Mouse (Mus musculus) lung, embryonic 16.5 days (tissue): Measurements from ENCODE around the gene Coq7. TPM values are rescaled to one million over a fixed set of nuclear protein-coding genes. Genes with fewer than 3 reads are reported as not detected.

Experiments
- ATAC-seq: fragments of 200-750 bp; cut with Nextera tagmentation; 2 replicates; pipeline ENCODE4 v1.8.0; 2017; ENCODE audit warnings: low read depth, mild to moderate bottlenecking, moderate library complexity
- H3K27ac ChIP-seq: fragments of 300-500 bp; sonication (generic); 2 replicates; pipeline ENCODE4 v1.5.1; 2014; ENCODE audit warnings: mild to moderate bottlenecking, control low read depth, low read length
- H3K27me3 ChIP-seq: fragments of 300-500 bp; sonication (generic); 2 replicates; pipeline ENCODE4 v1.6.1; 2014; ENCODE audit warnings: low read depth, low read length, mixed read lengths; ENCODE audit not compliant: control insufficient read depth, insufficient read depth
- H3K36me3 ChIP-seq: fragments of 300-500 bp; sonication (generic); 2 replicates; pipeline ENCODE4 v1.6.1; 2014; ENCODE audit warnings: low read length; ENCODE audit not compliant: control insufficient read depth, insufficient read depth
- H3K4me1 ChIP-seq: fragments of 300-500 bp; sonication (generic); replicated peaks from 2 replicates; pipeline ENCODE4 v1.6.1; 2014; ENCODE audit warnings: low read length, mixed read lengths; ENCODE audit not compliant: control insufficient read depth, insufficient read depth
- H3K4me2 ChIP-seq: fragments of 300-500 bp; sonication (generic); 2 replicates; pipeline ENCODE4 v1.6.1; 2014; ENCODE audit warnings: low read depth, low read length, control low read depth
- H3K4me3 ChIP-seq: fragments of 300-500 bp; sonication (generic); 2 replicates; pipeline ENCODE4 v1.5.1; 2014; ENCODE audit warnings: mild to moderate bottlenecking, low read length, control low read depth
- H3K9ac ChIP-seq: fragments of 300-500 bp; sonication (generic); 2 replicates; pipeline ENCODE4 v1.6.1; 2014; ENCODE audit warnings: low read length, control low read depth
- H3K9me3 ChIP-seq: fragments of 300-500 bp; sonication (generic); 2 replicates; pipeline ENCODE4 v1.6.1; 2016; ENCODE audit warnings: low read length; ENCODE audit not compliant: control insufficient read depth
- WGBS: fragments of 180-500 bp; shearing (Covaris S2); extraction: QIAGEN DNeasy Blood & Tissue Kit; methylation state at CpG from one replicate; pipeline ENCODE4 v1.1.7; 2014; 5-methylcytosine and 5-hydroxymethylcytosine counted together
- polyA plus RNA-seq: library from polyadenylated mRNA; unstranded; fragments of >200 nt; fragmentation: Nextera tagmentation; extraction: Ambion mirVana; gene quantifications from 2 replicates; pipeline ENCODE4 v1.2.1, GENCODE M21; 2015

Gene Coq7
- polyA plus RNA-seq, 1 experiment from 2014 or later: 117 TPM

- peak; percentile 29; the same call in 1 of the 2 replicates for ATAC-seq
- WGBS: 53% methylated on average over 4 of the region's 4 CpGs
Observed at GRCm38 (mm10) chr7:118535076-118535475, 1.9 kb upstream of the Coq7 start.

GRCm38 (mm10) chr7:118534326-118534725 lies 1.2 kb upstream of the Coq7 start:
- ATAC-seq: no peak

More at GRCm38 (mm10) chr7:118535076-118535475, 1.9 kb upstream of the Coq7 start:
- no peaks in the 10 kb centered on the region for H3K9me3 ChIP-seq
- peak overlapping the region; percentile 18 for H3K4me2 ChIP-seq
- H3K36me3 ChIP-seq: no peaks in the 10 kb centered on the region
- H3K27ac ChIP-seq: peak overlapping the region; percentile 89
- H3K4me3 ChIP-seq: 0 out of 2 replicates have a peak overlapping the region, but pooled peaks have one; percentile 8
- H3K27me3 ChIP-seq: no peaks in the 10 kb centered on the region
- no peak overlapping the region for H3K9ac ChIP-seq
- H3K4me1 ChIP-seq: peaks cover 10% of the 10 kb centered on the region; the same call in 1 of the 2 replicates

DNA sequence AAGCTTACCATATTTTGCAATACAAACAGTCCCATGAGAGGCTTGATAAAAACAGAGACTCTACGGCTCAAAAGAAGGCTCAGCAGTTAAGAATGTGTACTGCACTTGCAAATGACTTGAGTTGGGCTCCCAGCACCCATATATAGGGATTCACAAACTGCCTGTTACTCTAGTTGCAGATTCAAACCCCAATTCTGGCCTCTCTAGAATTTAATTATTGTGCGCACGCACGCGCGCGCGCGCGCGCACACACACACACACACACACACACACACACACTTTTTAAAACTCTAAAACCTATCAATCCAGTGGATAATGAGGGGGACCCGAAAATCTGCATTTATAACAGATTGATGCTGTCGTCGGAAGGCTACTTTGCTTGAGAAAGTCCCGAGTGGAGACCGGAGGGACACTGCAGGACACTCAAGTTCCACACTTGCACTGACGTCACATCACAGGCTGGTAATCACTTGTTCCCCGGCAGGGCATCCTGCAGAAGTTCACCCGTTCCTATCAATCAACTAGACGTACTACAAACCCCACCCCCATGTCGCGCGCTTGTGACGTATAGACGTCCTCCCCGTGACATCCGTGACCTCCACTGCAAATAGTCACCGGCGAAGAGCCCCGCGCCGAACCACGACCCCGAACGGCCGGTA lies 508 bp downstream of the Coq7 start:
- Histone ChIP-seq H3K4me3 (peak overlapping the region; percentile 84), H3K36me3 (no peaks in the 10 kb centered on the region), H3K27ac (peak overlapping the region; percentile 97), H3K4me1 (peaks cover 10% of the 10 kb centered on the region; the same call in 1 of the 2 replicates), H3K9me3 (no peaks in the 10 kb centered on the region), H3K27me3 (no peaks in the 10 kb centered on the region), H3K9ac (peak overlapping the region; percentile 89), H3K4me2 (peak overlapping the region; percentile 79)
- peak; percentile 94 for ATAC-seq
- WGBS: under 1% methylated on average over 36 of the region's 36 CpGs

More at GRCm38 (mm10) chr7:118534326-118534725, 1.2 kb upstream of the Coq7 start:
- Histone ChIP-seq H3K4me2 (no peak overlapping the region), H3K27me3 (no peaks in the 10 kb centered on the region), H3K36me3 (no peaks in the 10 kb centered on the region), H3K27ac (peak overlapping the region; percentile 89), H3K4me3 (no peak overlapping the region), H3K9me3 (no peaks in the 10 kb centered on the region), H3K9ac (no peak overlapping the region), H3K4me1 (peaks cover 10% of the 10 kb centered on the region; the same call in 1 of the 2 replicates)
- 64% methylated on average over 3 of the region's 3 CpGs for WGBS

DNA sequence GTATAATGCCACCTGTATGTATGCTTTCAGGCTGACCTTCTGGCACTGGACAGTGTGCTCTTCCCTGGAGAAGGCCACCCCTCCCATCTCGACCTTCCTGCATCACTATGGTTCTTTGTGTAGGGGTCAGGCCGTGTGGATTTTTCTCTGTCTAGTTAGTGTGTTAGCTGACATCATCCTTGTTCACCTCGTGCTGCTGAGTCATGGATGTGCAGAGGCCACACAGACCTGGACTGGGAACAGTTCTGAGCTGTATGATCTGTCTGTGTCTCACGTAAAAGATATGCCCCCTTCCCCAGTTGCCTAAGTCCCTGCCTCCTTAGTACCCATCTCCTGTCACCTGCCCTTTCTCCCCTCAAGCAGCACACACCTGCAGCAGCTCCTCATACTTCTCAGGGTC lies 6.2 kb downstream of the Coq7 start:
- peaks cover 7% of the 10 kb centered on the region; the same call in 1 of the 2 replicates for H3K36me3 ChIP-seq
- H3K4me1 ChIP-seq: no peaks in the 10 kb centered on the region
- H3K4me2 ChIP-seq: no peak overlapping the region
- WGBS: 82% methylated on average over 4 of the region's 4 CpGs
- ATAC-seq: no peak
- H3K9me3 ChIP-seq: no peaks in the 10 kb centered on the region
- H3K27ac ChIP-seq: no peak overlapping the region
- H3K27me3 ChIP-seq: no peaks in the 10 kb centered on the region
- H3K4me3 ChIP-seq: no peak overlapping the region
- H3K9ac ChIP-seq: no peak overlapping the region

GRCm38 (mm10) chr7:118522077-118522476 lies 11.1 kb downstream of the Coq7 start:
- peaks cover 3% of the 10 kb centered on the region; the same call in 1 of the 2 replicates for H3K36me3 ChIP-seq
- WGBS: 52% methylated on average over 5 of the region's 5 CpGs
- no peaks in the 10 kb centered on the region for H3K27me3 ChIP-seq
- no peak overlapping the region for H3K9ac ChIP-seq
- no peaks in the 10 kb centered on the region for H3K4me1 ChIP-seq
- no peaks in the 10 kb centered on the region for H3K9me3 ChIP-seq
- no peak overlapping the region for H3K4me3 ChIP-seq
- no peak for ATAC-seq
- H3K27ac ChIP-seq: no peak overlapping the region
- no peak overlapping the region for H3K4me2 ChIP-seq

DNA sequence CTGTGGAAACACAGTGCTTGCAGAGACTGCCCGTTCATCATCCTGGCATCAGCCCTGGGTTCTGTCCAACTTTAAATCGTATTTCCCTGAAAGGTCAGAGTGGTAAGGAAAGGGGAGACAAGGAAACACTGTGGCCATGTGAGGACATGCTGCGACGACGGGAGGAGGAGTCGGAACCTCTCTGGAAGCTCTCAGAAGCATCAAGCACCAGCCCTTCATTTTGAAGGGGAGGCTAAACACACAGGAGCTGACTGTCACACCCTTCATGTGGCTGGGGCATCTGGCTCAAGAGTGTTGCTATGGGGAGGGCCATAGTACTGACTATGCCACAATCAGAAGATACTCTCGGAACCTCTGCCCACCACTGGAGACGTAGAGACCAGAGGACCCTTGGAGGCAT lies 13.5 kb downstream of the Coq7 start:
- no peak overlapping the region for H3K9ac ChIP-seq
- WGBS: 64% methylated on average over 8 of the region's 8 CpGs
- no peaks in the 10 kb centered on the region for H3K36me3 ChIP-seq
- no peak for ATAC-seq
- H3K4me3 ChIP-seq: no peak overlapping the region
- H3K27ac ChIP-seq: no peak overlapping the region
- H3K4me1 ChIP-seq: no peaks in the 10 kb centered on the region
- H3K27me3 ChIP-seq: no peaks in the 10 kb centered on the region
- H3K9me3 ChIP-seq: no peaks in the 10 kb centered on the region
- no peak overlapping the region for H3K4me2 ChIP-seq

- H3K36me3 ChIP-seq: no peaks in the 10 kb centered on the region
- no peak overlapping the region for H3K4me3 ChIP-seq
- H3K9me3 ChIP-seq: no peaks in the 10 kb centered on the region
- H3K27ac ChIP-seq: no peak overlapping the region
- H3K4me1 ChIP-seq: no peaks in the 10 kb centered on the region
- peak; percentile 90 for ATAC-seq
- no peak overlapping the region for H3K4me2 ChIP-seq
- no peaks in the 10 kb centered on the region for H3K27me3 ChIP-seq
- H3K9ac ChIP-seq: no peak overlapping the region
- WGBS: 2% methylated on average over 18 of the region's 18 CpGs
Observed at GRCm38 (mm10) chr7:118518687-118519086, 14.5 kb downstream of the Coq7 start.

- Histone ChIP-seq H3K9me3 (no peaks in the 10 kb centered on the region), H3K9ac (no peak overlapping the region), H3K4me3 (no peak overlapping the region), H3K4me2 (no peak overlapping the region), H3K27ac (no peak overlapping the region), H3K36me3 (no peaks in the 10 kb centered on the region), H3K4me1 (no peaks in the 10 kb centered on the region), H3K27me3 (no peaks in the 10 kb centered on the region)
- peak; percentile 31; the same call in 1 of the 2 replicates for ATAC-seq
- 58% methylated on average over 2 of the region's 2 CpGs for WGBS
Observed at GRCm38 (mm10) chr7:118517819-118518218, 15.3 kb downstream of the Coq7 start.

DNA sequence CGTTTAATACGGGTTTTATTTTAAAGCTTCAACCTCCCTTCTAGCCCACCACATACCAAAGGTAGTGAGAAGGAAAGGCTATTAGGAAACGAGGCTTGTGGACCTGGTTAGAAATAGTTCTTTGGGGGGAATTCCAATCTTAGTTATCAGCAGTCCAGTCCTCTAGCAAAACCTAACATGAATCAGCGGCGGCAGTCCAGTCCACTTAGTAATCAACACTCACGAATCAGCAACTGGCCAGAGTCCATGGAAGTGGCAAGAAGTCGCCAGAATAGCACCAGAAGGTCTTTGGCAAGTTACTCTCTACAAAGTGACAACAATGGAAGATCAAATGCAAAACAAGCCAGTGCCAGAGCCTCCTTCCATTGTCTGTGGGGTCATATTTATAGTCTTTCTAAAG lies 24.6 kb downstream of the Coq7 start:
- Histone ChIP-seq H3K4me2 (no peak overlapping the region), H3K27ac (no peak overlapping the region), H3K9me3 (no peaks in the 10 kb centered on the region), H3K36me3 (no peaks in the 10 kb centered on the region), H3K27me3 (no peaks in the 10 kb centered on the region), H3K4me1 (no peaks in the 10 kb centered on the region), H3K4me3 (no peak overlapping the region), H3K9ac (no peak overlapping the region)
- ATAC-seq: no peak
- WGBS: 67% methylated on average over 7 of the region's 7 CpGs
